Mouse (Mus musculus) heart, embryonic 12.5 days (tissue): Measurements from ENCODE around the gene Jmjd7. TPM values are rescaled to one million over a fixed set of nuclear protein-coding genes. Genes with fewer than 3 reads are reported as not detected.

Experiments
- microRNA-seq: library from miRNA; unstranded; fragments of <30 nt; microRNA quantifications from one replicate; pipeline ENCODE4, GENCODE M21; 2017
- polyA plus RNA-seq: library from polyadenylated mRNA; unstranded; fragments of >200 nt; fragmentation: Nextera tagmentation; extraction: Ambion mirVana; gene quantifications from 2 replicates; pipeline ENCODE4 v1.2.1, GENCODE M21; 2016

The Jmjd7 gene
- polyA plus RNA-seq, 1 experiment from 2014 or later = 13.1 TPM

Small RNAs within 50 kb of the gene (microRNA-seq; reads per million reads assigned to microRNA genes)
- not detected for gene Mir7665

Other genes starting within 250 kb of the Jmjd7 start
- 22.8 and 23.9 TPM in 2 replicates for gene Rpap1, start 239.9 kb upstream of the Jmjd7 start, polyA plus RNA-seq
- 9.2 and 10.7 TPM in 2 replicates for gene Tyro3, start 229.8 kb upstream of the Jmjd7 start, polyA plus RNA-seq
- gene Mga, start 130.3 kb upstream of the Jmjd7 start, polyA plus RNA-seq = 27.6 and 29.0 TPM in 2 replicates
- 3.3 and 3.8 TPM in 2 replicates for gene Mapkbp1, start 54.8 kb upstream of the Jmjd7 start, polyA plus RNA-seq
- gene Gm28042, start within 50 bp of the Jmjd7 start, polyA plus RNA-seq = 2.3 and 3.2 TPM in 2 replicates
- gene Pla2g4b, start 5.9 kb downstream of the Jmjd7 start, polyA plus RNA-seq = 2.3 and 2.5 TPM in 2 replicates
- 159 and 186 TPM in 2 replicates for gene Ehd4, start 127.1 kb downstream of the Jmjd7 start, polyA plus RNA-seq
- gene Pla2g4e, start 217.9 kb downstream of the Jmjd7 start, polyA plus RNA-seq = 0.59 and 0.73 TPM in 2 replicates